Mouse (Mus musculus): ENCODE data around the gene Sgms1. TPM values are rescaled to one million over a fixed set of nuclear protein-coding genes. Genes with fewer than 3 reads are reported as not detected.
"Not testable (repeated sequence)": the region's sequence is repeated elsewhere in the genome, so short reads cannot be mapped to it uniquely, and the experiment has no call there.

Sgms1 gene
- total RNA-seq, 2 experiments from 2014 or later: 13.2 to 21.0 TPM

- ATAC-seq (replicated peaks; ENCODE audit: poor library complexity, severe bottlenecking): no peak
These were observed 265.4 kb downstream of the Sgms1 start for GRCm38 (mm10) chr19:32124155-32124554.

- no peak for ATAC-seq (replicated peaks; ENCODE audit: poor library complexity, severe bottlenecking)
These were observed 266.3 kb downstream of the Sgms1 start for GRCm38 (mm10) chr19:32123196-32123595.

GRCm38 (mm10) chr19:32120798-32121197 lies 268.7 kb downstream of the Sgms1 start:
- ATAC-seq (replicated peaks; ENCODE audit: poor library complexity, severe bottlenecking): no peak

GRCm38 (mm10) chr19:32119666-32120065 lies 269.8 kb downstream of the Sgms1 start:
- no peak for ATAC-seq (replicated peaks; ENCODE audit: poor library complexity, severe bottlenecking)

- ATAC-seq (replicated peaks; ENCODE audit: poor library complexity, severe bottlenecking): no peak
These were observed 271.0 kb downstream of the Sgms1 start for GRCm38 (mm10) chr19:32118496-32118895.

- ATAC-seq (replicated peaks; ENCODE audit: poor library complexity, severe bottlenecking): no peak
These were observed 272.0 kb downstream of the Sgms1 start for GRCm38 (mm10) chr19:32117484-32118018.

GRCm38 (mm10) chr19:32111866-32112790 lies 277.4 kb downstream of the Sgms1 start:
- ATAC-seq (replicated peaks; ENCODE audit: poor library complexity, severe bottlenecking): peak; percentile 68

GRCm38 (mm10) chr19:32107771-32108306 lies 281.7 kb downstream of the Sgms1 start, which contains the start of gene Asah2:
TSS of gene Asah2 (minus strand) at chr19:32108211.
- ATAC-seq (replicated peaks; ENCODE audit: poor library complexity, severe bottlenecking): peak; percentile 82

GRCm38 (mm10) chr19:32106750-32107149 lies 282.8 kb downstream of the Sgms1 start:
- ATAC-seq (replicated peaks; ENCODE audit: poor library complexity, severe bottlenecking): no peak

GRCm38 (mm10) chr19:32104217-32104616 lies 285.3 kb downstream of the Sgms1 start:
- ATAC-seq (replicated peaks; ENCODE audit: poor library complexity, severe bottlenecking): no peak

- ATAC-seq (replicated peaks; ENCODE audit: poor library complexity, severe bottlenecking): no peak
These were observed 286.6 kb downstream of the Sgms1 start for GRCm38 (mm10) chr19:32102976-32103300.

GRCm38 (mm10) chr19:32102294-32102975 lies 287.1 kb downstream of the Sgms1 start:
- no peak for ATAC-seq (replicated peaks; ENCODE audit: poor library complexity, severe bottlenecking)

- ATAC-seq (replicated peaks; ENCODE audit: poor library complexity, severe bottlenecking): no peak
These were observed 290.9 kb downstream of the Sgms1 start for GRCm38 (mm10) chr19:32098582-32098981.

GRCm38 (mm10) chr19:32092358-32092757 lies 297.2 kb downstream of the Sgms1 start:
- ATAC-seq (replicated peaks; ENCODE audit: poor library complexity, severe bottlenecking): no peak

- no peak for ATAC-seq (replicated peaks; ENCODE audit: poor library complexity, severe bottlenecking)
These were observed 298.7 kb downstream of the Sgms1 start for GRCm38 (mm10) chr19:32090804-32091203.

GRCm38 (mm10) chr19:32088570-32088969 lies 300.9 kb downstream of the Sgms1 start:
- ATAC-seq (replicated peaks; ENCODE audit: poor library complexity, severe bottlenecking): no peak

- ATAC-seq (replicated peaks; ENCODE audit: poor library complexity, severe bottlenecking): no peak
These were observed 301.6 kb downstream of the Sgms1 start for GRCm38 (mm10) chr19:32087736-32088470.

- ATAC-seq (replicated peaks; ENCODE audit: poor library complexity, severe bottlenecking): not testable (repeated sequence)
These were observed 304.7 kb downstream of the Sgms1 start for GRCm38 (mm10) chr19:32084813-32085212.

All from granulocyte monocyte progenitor cell, adult 5-6 weeks (primary cell).